Mouse (Mus musculus): ENCODE results near the gene Foxa3. TPM values are rescaled to one million over a fixed set of nuclear protein-coding genes. Genes with fewer than 3 reads are reported as not detected.

Gene Foxa3
- total RNA-seq, 2 experiments from 2014 or later = not detected

Other genes starting within 250 kb of the Foxa3 start
- gene Psg19, start 225.0 kb downstream of the Foxa3 start, total RNA-seq (2021) = not detected
- not detected for gene Psg17, start 201.9 kb downstream of the Foxa3 start, total RNA-seq (2021)
- gene Mill2, start 183.6 kb downstream of the Foxa3 start, total RNA-seq (2021) = 1 to 10 TPM; 5.4 to 6.5 TPM
- gene Pglyrp1, start 152.2 kb downstream of the Foxa3 start, total RNA-seq (2021) = 1 to 10 TPM; 2.0 to 3.3 TPM
- 1 to 10 TPM; 9.0 to 9.5 TPM for gene Ccdc61, start 113.1 kb downstream of the Foxa3 start, total RNA-seq (2021)
- gene Nova2, start 97.7 kb downstream of the Foxa3 start, total RNA-seq (2021) = 10 to 100 TPM in 1 of 2 experiments, 1 to 10 TPM in 1; 9.6 to 10.1 TPM
- gene Nanos2, start 36.1 kb downstream of the Foxa3 start, total RNA-seq (2021) = not detected
- 1 to 10 TPM; 2.5 to 2.8 TPM for gene Mypop, start 32.3 kb downstream of the Foxa3 start, total RNA-seq (2021)
- 10 to 100 TPM; 24.2 to 24.4 TPM for gene Irf2bp1, start 19.5 kb downstream of the Foxa3 start, total RNA-seq (2021)
- gene Sympk, start 839 bp upstream of the Foxa3 start, total RNA-seq (2021) = 10 to 100 TPM; 64.6 to 66.5 TPM
- gene Rsph6a, start 31.2 kb upstream of the Foxa3 start, total RNA-seq (2021) = not detected
- 10 to 100 TPM; 42.1 to 45.1 TPM for gene Dmwd, start 52.7 kb upstream of the Foxa3 start, total RNA-seq (2021)
- gene Dmpk, start 60.3 kb upstream of the Foxa3 start, total RNA-seq (2021) = 100 to 1,000 TPM; 473 to 516 TPM
- gene Six5, start 71.1 kb upstream of the Foxa3 start, total RNA-seq (2021) = 1 to 10 TPM; 9.0 to 9.1 TPM
- under 1 TPM in 1 of 2 experiments, not detected in 1; 0.12 TPM for gene Gm4969, start 94.8 kb upstream of the Foxa3 start, total RNA-seq (2021)
- gene Fbxo46, start 96.3 kb upstream of the Foxa3 start, total RNA-seq (2021) = 1 to 10 TPM; 5.7 to 6.6 TPM
- gene Qpctl, start 125.8 kb upstream of the Foxa3 start, total RNA-seq (2021) = 1 to 10 TPM; 5.9 to 6.1 TPM
- 10 to 100 TPM; 62.8 to 70.8 TPM for gene Snrpd2, start 126.2 kb upstream of the Foxa3 start, total RNA-seq (2021)
- under 1 TPM; 0.37 to 0.55 TPM for gene Gipr, start 142.6 kb upstream of the Foxa3 start, total RNA-seq (2021)
- 10 to 100 TPM; 37.9 to 43.0 TPM for gene Eml2, start 152.9 kb upstream of the Foxa3 start, total RNA-seq (2021)
- 10 to 100 TPM in 1 of 2 experiments, 1 to 10 TPM in 1; 9.9 to 11.2 TPM for gene Gpr4, start 189.0 kb upstream of the Foxa3 start, total RNA-seq (2021)
- gene Opa3, start 204.8 kb upstream of the Foxa3 start, total RNA-seq (2021) = 10 to 100 TPM; 54.8 to 58.3 TPM
- 10 to 100 TPM; 55.7 to 59.1 TPM for gene Vasp, start 248.3 kb upstream of the Foxa3 start, total RNA-seq (2021)

Data from heart, postnatal 14 days (tissue).